Mouse (Mus musculus): ENCODE results near the gene Zfp384. TPM values are rescaled to one million over a fixed set of nuclear protein-coding genes. Genes with fewer than 3 reads are reported as not detected.
A peak's percentile ranks its signal among the peaks of the same experiment; 100 is the strongest.

Gene Zfp384
- 49.5 and 54.7 TPM in 2 replicates for polyA plus RNA-seq (2012; rRNA removed)

DNA sequence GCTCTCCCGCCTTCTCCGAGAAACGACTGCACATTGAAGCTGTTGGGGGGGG lies at the start of gene Zfp384:
Gene Zfp384, plus strand, starts transcription at position 17 of the 52 bp plus-strand sequence.
- DNase-seq (ENCODE audit: extremely low spot score in 1 of 2, low spot score in 1 of 2): no peak

DNA sequence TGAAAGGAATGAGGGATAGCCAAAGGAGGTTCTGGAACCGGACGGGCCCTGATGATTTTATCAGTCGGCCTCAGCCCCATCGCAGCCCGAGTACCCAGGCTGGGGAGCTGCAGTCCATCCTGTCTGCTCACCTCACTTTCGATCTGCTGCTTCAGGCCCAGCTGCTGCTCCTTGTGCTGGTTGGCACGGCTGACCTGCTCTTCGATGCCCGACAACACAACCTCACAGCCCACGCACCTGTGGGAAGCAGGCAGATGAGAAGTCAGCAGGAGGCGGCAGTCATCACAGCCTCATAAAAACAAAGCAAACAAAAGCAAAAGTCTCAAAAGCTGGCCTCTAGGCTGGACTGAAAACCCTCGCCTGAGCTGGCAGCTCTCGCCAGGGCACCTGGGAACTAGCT lies 49.0 kb upstream of the Zfp384 start:
- DNase-seq (ENCODE audit: extremely low spot score in 1 of 2, low spot score in 1 of 2): no peak

- DNase-seq (ENCODE audit: extremely low spot score in 1 of 2, low spot score in 1 of 2): no peak
Measured at GRCm38 (mm10) chr6:124961021-124961420, 47.9 kb upstream of the Zfp384 start.

DNA sequence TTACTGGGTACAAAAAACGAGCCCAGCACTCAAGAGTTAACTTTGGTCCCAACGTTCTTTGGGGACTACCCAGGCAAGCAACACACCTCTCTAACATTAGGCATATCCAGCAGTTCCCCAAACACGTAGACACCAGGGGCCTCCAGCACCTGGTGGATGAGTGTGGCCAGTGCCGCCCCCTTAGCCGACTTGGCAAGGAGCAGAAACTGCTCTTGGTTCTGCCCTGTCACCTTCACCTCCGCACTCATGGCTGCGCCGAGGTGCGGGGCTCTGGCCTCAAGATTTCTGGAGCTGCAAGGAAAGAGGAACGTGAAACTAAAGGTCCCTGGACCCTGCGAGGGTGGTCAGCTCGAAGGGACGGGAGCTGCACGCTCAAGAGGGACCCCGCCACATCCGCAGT lies 44.3 kb upstream of the Zfp384 start:
- no peak for DNase-seq (ENCODE audit: extremely low spot score in 1 of 2, low spot score in 1 of 2)

DNA sequence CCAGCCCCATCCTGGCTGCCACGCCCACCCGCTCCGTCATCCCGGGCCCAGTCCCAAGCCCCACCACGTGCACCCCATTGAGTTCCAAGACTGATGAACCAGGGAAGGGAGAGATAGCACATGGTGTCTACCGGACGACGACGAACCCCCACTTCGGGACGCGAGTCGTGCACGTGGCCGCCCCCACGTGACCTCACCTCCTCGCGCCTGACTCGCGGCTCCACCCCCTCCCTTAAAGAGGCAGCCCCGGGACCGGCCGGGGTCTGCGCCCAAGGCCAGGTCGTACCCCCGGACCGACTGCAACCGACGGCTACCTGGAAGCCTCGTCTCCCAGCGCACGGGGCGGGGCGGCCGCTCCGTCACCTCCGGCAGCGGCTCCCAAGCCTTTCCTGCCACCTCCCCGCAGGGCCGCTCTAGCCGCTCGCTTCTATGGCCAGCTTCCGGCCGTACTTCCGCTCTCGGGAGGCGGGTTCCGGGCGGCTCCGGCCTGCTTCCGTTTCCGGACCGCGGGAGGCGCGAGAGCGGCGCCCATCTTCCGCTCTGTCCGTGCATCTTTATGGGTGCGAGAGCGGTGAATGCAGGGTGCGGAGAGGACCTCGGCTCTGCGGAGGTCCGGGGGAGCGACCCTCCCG lies 43.7 kb upstream of the Zfp384 start, which contains the start of gene Cops7a:
Gene Cops7a, minus strand, starts transcription at position 451 of the 632 bp plus-strand sequence.
- DNase-seq (ENCODE audit: extremely low spot score in 1 of 2, low spot score in 1 of 2): peak; percentile 83 to 96

DNA sequence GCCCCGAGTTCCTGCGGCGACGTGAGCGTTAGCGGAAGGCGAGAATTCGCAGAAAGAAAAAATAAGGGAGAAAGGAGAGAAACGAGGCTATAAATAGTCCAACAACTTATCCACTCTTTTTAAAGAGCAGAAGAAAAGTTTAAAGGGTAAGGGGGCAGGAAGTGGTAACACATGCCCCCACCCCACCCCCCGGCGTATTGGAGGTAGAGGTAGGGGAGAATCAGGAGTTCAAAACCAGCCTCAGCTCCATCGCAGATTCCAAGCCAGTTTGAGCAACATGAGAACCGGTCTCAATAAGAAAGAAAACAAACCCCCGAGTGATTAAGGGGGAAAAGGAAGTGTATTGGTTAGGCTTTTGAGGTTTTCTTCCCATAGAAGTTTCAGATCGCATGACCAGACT lies 43.2 kb upstream of the Zfp384 start:
- no peak for DNase-seq (ENCODE audit: extremely low spot score in 1 of 2, low spot score in 1 of 2)

GRCm38 (mm10) chr6:124966466-124967118 lies 42.4 kb upstream of the Zfp384 start:
- no peak for DNase-seq (ENCODE audit: extremely low spot score in 1 of 2, low spot score in 1 of 2)

DNA sequence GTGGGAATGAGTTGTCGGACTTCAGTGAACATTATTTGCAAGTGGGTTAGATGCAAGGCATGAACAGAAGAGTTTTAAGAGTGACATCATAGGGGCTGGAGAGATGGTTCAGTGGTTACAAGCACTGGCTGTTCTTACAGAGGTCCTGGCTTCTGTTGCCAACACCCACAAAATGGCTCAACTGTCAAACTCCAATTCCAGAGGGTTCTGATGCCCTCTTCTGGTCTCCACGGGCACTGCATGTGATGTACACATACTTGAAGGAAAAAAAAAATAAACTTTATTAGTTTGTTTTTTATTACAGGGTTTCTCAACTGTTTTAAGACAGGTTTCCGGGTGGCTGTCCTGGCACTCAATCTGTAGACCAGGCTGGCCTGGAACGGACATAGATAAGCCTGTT lies 41.2 kb upstream of the Zfp384 start:
- peak in 1 of 2 experiments; percentile 62 for DNase-seq (ENCODE audit: extremely low spot score in 1 of 2, low spot score in 1 of 2)

GRCm38 (mm10) chr6:124992241-124992640 lies 16.7 kb upstream of the Zfp384 start:
- no peak for DNase-seq (ENCODE audit: extremely low spot score in 1 of 2, low spot score in 1 of 2)

GRCm38 (mm10) chr6:124993365-124993764 lies 15.6 kb upstream of the Zfp384 start:
- DNase-seq (ENCODE audit: extremely low spot score in 1 of 2, low spot score in 1 of 2): peak in 1 of 2 experiments; percentile 32

DNA sequence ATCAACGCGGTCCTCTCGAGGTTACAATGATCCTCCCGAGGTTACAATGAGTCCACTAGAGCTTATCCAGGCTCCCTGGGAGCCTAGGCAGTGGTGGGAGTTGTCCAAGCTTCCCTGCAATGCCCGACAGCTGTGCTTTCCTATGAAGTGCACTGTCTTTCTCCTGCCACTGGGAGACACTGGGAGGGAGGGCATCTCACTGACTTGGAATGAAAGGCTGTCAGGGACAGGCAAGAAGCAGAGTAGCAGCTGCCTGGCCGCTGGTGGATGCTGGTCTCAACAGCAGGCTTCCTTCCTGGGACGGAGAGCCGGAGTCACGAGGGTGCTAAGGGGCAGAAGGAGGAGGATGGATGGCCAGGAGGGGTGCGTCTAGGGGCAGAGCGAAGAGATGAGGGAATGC lies 15.1 kb upstream of the Zfp384 start:
- peak in 1 of 2 experiments; percentile 35 for DNase-seq (ENCODE audit: extremely low spot score in 1 of 2, low spot score in 1 of 2)

GRCm38 (mm10) chr6:124995246-124995645 lies 13.7 kb upstream of the Zfp384 start:
- DNase-seq (ENCODE audit: extremely low spot score in 1 of 2, low spot score in 1 of 2): no peak

DNA sequence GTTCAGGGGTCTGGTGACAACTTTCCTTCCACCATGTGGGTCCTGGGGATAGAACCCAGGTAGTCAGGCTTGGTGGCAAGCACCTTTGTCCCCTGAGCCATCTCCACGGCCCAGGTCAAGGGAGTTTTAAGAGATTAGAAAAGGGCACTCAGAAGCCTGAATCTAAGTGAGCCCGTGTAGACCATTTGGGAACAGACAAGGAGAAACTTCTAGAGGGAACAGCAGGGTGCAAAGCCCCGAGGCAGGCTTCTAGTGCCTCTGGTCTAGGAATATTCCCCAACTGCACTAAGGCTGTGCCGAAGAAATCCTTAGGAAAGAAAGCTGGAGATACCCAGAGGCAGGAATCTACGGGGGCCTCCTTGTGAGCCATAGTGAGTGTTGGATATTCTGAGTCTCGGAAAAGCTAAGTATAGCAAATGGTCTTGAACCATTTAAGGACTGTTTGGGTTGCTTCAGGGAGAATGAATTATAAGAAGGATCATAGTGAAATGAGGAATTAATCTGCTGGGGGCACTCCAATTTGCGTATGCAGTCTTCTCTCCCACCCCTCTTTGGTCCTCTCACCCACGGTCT lies 13.0 kb upstream of the Zfp384 start:
- DNase-seq (ENCODE audit: extremely low spot score in 1 of 2, low spot score in 1 of 2): peak in 1 of 2 experiments; percentile 33

DNA sequence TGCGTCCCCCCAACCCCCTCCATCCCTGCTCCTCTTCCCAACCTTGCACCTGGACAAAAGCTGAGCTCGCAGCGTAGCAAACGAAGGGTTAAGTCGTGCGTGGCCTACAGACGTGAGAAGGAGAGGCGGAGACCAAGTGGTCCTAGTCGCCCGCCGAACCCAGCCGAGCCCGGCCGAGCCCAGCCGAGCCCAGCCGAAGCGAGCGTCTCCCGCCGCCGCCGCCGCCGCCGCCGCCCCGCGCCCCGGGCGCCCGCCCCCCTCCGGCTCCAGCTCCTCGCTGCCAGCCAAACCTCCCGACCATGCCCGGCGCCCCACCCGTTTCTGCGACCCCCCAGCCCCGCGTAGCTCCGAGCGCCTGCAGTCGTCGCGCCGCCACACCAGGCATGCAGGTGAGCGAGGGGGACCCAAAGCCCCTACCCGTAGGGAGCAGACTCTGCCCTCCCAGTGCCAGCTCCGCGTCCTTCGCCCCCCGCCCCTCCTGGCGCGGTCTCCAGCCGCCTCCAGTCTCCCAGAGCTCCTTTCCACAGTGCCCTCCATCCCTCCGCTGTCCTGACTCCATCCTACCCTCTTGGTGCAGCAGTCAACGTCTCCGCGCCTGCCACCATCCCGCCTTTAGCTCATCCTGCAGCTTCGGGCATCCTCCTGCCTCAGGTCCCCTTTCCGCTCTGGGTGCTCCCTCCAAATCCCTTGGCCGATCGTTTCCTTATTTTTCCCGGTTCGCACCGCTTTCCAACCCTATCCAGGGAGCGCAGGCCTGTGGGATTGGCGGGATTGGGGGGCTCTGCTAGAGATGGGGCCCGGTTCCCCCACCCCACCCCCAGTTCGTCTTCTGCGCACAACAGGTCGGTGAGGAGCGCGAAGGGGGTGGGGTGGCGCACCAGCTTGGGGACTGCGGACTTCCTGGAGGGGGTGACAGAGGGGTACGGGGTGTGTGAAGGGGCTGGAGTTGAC lies 12.1 kb upstream of the Zfp384 start, which contains the start of gene Pianp:
Gene Pianp, plus strand, starts transcription at position 144 of the 951 bp plus-strand sequence.
- DNase-seq (ENCODE audit: extremely low spot score in 1 of 2, low spot score in 1 of 2): peak in 1 of 2 experiments; percentile 84

DNA sequence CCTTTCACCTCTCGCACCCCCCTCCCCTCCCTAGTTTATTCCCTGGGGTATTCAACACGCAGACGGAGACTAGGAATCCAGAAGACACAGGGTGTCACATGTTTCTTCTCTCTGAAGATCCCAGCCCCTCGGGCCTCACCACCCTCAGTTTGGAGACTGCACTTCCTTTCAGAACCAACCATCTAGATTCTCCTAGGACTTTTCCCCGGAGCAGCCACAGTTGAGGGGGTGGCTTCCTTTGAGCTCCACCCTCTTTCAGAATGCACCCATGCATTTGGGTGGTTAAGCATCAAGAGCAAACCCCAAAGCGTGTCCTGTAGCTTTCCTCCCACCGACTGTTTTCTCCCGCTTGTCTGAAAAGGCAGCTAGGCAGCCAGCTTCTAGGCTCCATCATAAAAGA lies 10.9 kb upstream of the Zfp384 start:
- peak; percentile 64 to 80 for DNase-seq (ENCODE audit: extremely low spot score in 1 of 2, low spot score in 1 of 2)

- DNase-seq (ENCODE audit: extremely low spot score in 1 of 2, low spot score in 1 of 2): no peak
Measured at GRCm38 (mm10) chr6:124999091-124999490, 9.9 kb upstream of the Zfp384 start.

DNA sequence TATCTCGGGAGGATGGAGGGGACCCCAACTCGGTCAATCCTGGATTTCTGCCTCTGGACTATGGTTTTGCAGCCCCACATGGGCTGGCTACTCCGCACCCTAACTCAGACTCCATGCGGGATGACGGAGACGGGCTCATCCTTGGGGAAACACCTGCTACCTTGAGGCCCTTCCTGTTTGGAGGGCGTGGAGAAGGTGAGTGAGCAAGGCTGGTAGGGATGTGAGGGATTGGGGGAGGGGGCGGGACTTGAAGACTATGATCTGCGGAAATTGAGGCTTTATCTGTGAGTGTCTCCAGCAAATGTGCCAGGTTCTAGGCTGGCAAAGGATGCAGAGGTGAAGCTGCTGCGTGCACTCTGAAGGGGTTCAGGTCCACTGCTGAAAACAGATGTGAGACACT lies 9.4 kb upstream of the Zfp384 start:
- no peak for DNase-seq (ENCODE audit: extremely low spot score in 1 of 2, low spot score in 1 of 2)

GRCm38 (mm10) chr6:125003706-125004105 lies 5.2 kb upstream of the Zfp384 start:
- DNase-seq (ENCODE audit: extremely low spot score in 1 of 2, low spot score in 1 of 2): no peak

DNA sequence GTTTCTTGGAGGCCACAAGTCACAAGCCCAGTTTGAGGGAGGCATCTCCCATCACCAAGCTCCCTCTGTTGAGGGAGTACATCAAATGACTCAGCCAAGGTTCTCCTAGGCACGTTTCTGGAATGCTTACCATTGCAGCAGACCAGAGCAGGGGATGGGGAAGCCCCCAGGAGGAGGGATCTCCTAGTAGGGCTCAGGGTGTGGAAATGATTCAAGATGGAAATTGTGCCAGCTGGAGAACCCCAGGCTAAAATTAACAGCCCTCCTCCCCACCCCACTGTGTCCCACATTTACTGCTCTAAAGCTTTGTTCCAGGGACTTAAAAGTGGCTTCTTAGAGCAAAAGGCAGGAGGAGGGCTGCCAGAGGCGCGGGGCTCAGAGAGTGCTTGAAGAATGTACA lies 3.9 kb upstream of the Zfp384 start:
- DNase-seq (ENCODE audit: extremely low spot score in 1 of 2, low spot score in 1 of 2): peak in 1 of 2 experiments; percentile 60

- DNase-seq (ENCODE audit: extremely low spot score in 1 of 2, low spot score in 1 of 2): no peak
Measured at GRCm38 (mm10) chr6:125008060-125008459, 885 bp upstream of the Zfp384 start.

DNA sequence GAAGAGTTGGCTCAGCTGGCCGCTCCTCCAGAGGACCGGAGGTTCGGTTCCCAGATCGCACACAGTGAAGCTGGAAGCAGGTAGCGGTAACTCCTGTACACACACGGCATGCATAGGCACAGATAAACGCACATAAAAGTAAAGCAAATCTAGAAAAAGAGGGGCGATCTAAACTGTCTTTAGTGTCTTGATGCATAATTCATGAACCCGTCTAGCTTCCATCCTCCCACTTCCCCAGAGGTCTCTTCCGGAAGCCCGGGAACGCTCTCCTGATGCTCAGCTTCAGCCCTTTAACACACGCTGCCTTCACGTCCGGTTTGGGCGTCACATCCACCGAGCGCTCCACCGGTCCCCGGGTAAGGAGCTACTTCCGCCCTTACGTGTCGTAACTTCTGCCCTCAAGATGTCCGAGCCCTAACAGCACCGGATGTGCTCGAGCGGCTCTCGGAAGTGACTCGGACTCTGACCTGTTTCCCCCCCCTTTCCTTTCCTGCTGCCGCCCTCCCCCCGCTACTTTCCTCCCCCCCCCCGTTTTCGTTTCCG lies 288 bp upstream of the Zfp384 start:
- peak; percentile 99 for DNase-seq (ENCODE audit: extremely low spot score in 1 of 2, low spot score in 1 of 2)

All from frontal cortex, adult 2 months (tissue).